Mouse (Mus musculus) liver, embryonic 11.5 days (tissue): ENCODE measurements around the gene Cad. TPM values are rescaled to one million over a fixed set of nuclear protein-coding genes. Genes with fewer than 3 reads are reported as not detected.
"Not testable (repeated sequence)": the region's sequence is repeated elsewhere in the genome, so short reads cannot be mapped to it uniquely, and the experiment has no call there.

Experiments
- ATAC-seq: fragments of 200-750 bp; cut with Nextera tagmentation; replicated peaks from 2 replicates; pipeline ENCODE4 v1.8.0; 2017; ENCODE audit warnings: moderate number of reproducible peaks, mild to moderate bottlenecking, moderate TSS enrichment, moderate library complexity; ENCODE audit not compliant: low FRiP score
- DNase-seq: peaks from one replicate; pipeline ENCODE4 v3.0.0-alpha.2; 2017; ENCODE audit warnings: low spot score
- H3K27ac ChIP-seq: fragments of 300-500 bp; sonication (generic); 2 replicates; pipeline ENCODE4 v1.5.1; 2014; ENCODE audit warnings: mild to moderate bottlenecking, low read depth, low read length, control low read depth
- H3K27me3 ChIP-seq: fragments of 300-500 bp; sonication (generic); replicated peaks from 2 replicates; pipeline ENCODE4 v1.6.1; 2014; ENCODE audit warnings: low read length, mixed read lengths; ENCODE audit not compliant: control insufficient read depth, insufficient read depth
- H3K36me3 ChIP-seq: fragments of 300-500 bp; sonication (generic); 2 replicates; pipeline ENCODE4 v1.6.1; 2014; ENCODE audit warnings: mild to moderate bottlenecking, low read length, moderate library complexity, mixed read lengths; ENCODE audit not compliant: control insufficient read depth, insufficient read depth
- H3K4me1 ChIP-seq: fragments of 300-500 bp; sonication (generic); replicated peaks from 2 replicates; pipeline ENCODE4 v1.6.1; 2014; ENCODE audit warnings: low read length, mixed read lengths; ENCODE audit not compliant: control insufficient read depth, insufficient read depth
- H3K4me2 ChIP-seq: fragments of 300-500 bp; sonication (generic); 2 replicates; pipeline ENCODE4 v1.6.1; 2014; ENCODE audit warnings: mild to moderate bottlenecking, control low read depth, moderate library complexity
- H3K4me3 ChIP-seq: fragments of 300-500 bp; sonication (generic); 2 replicates; pipeline ENCODE4 v1.5.1; 2014; ENCODE audit warnings: low read depth, low read length, control low read depth
- H3K9ac ChIP-seq: fragments of 300-500 bp; sonication (generic); 2 replicates; pipeline ENCODE4 v1.6.1; 2014; ENCODE audit warnings: low read depth, low read length, control low read depth
- H3K9me3 ChIP-seq: fragments of 300-500 bp; sonication (generic); 2 replicates; pipeline ENCODE4 v1.6.1; 2016; ENCODE audit warnings: low read length, inconsistent platforms, mixed read lengths; ENCODE audit not compliant: control insufficient read depth
- WGBS: fragments of 180-500 bp; shearing (Covaris S2); extraction: QIAGEN DNeasy Blood & Tissue Kit; methylation state at CpG from one replicate; pipeline ENCODE4 v1.1.7; 2014; 5-methylcytosine and 5-hydroxymethylcytosine counted together
- polyA plus RNA-seq: library from polyadenylated mRNA; unstranded; fragments of >200 nt; fragmentation: Nextera tagmentation; extraction: Ambion mirVana; gene quantifications from 2 replicates; pipeline ENCODE4 v1.2.1, GENCODE M21; 2014

The Cad gene
- polyA plus RNA-seq = 65.0 and 66.0 TPM in 2 replicates

- H3K9ac ChIP-seq = peak within 1 kb of the TSS; percentile 66
- peaks cover 11% of the 10 kb centered on the region for H3K36me3 ChIP-seq
- peaks cover 5% of the 10 kb centered on the region for H3K4me1 ChIP-seq
- DNase-seq (peak; percentile 96), ATAC-seq (peak; percentile 97)
- WGBS = 2% methylated on average over 64 of the region's 64 CpGs
- peak within 1 kb of the TSS; percentile 71 for H3K4me2 ChIP-seq
- no peaks in the 10 kb centered on the region for H3K27me3 ChIP-seq
- peak within 1 kb of the TSS; percentile 68 for H3K27ac ChIP-seq
- peak within 1 kb of the TSS; percentile 69 for H3K4me3 ChIP-seq
- no peaks in the 10 kb centered on the region for H3K9me3 ChIP-seq
Observed at GRCm38 (mm10) chr5:31054261-31055215, at the start of gene Cad. Gene Cad (plus strand): TSS chr5:31054780.

- Histone ChIP-seq H3K4me1 (no peaks in the 10 kb centered on the region), H3K36me3 (no peaks in the 10 kb centered on the region), H3K9ac (no peak overlapping the region), H3K27me3 (no peaks in the 10 kb centered on the region), H3K27ac (no peak overlapping the region), H3K4me2 (no peak overlapping the region), H3K4me3 (no peak overlapping the region), H3K9me3 (no peaks in the 10 kb centered on the region)
- DNase-seq = no peak
- WGBS = 64% methylated on average over 3 of the region's 3 CpGs
- ATAC-seq = no peak
Observed at GRCm38 (mm10) chr5:31012737-31013136, 41.8 kb upstream of the Cad start.

- Histone ChIP-seq H3K27me3 (no peaks in the 10 kb centered on the region), H3K36me3 (no peaks in the 10 kb centered on the region), H3K9me3 (no peaks in the 10 kb centered on the region), H3K27ac (no peak overlapping the region), H3K4me3 (no peak overlapping the region), H3K9ac (no peak overlapping the region), H3K4me2 (no peak overlapping the region), H3K4me1 (no peaks in the 10 kb centered on the region)
- ATAC-seq = no peak
- no peak for DNase-seq
- WGBS = 57% methylated on average over 2 of the region's 2 CpGs
Observed at GRCm38 (mm10) chr5:31015913-31016312, 38.7 kb upstream of the Cad start.

- H3K27me3 ChIP-seq, ATAC-seq, H3K4me3 ChIP-seq, H3K27ac ChIP-seq, H3K9me3 ChIP-seq, H3K4me1 ChIP-seq, H3K9ac ChIP-seq, H3K4me2 ChIP-seq, DNase-seq, H3K36me3 ChIP-seq: not testable (repeated sequence)
- 79% methylated on average over 4 of the region's 5 CpGs for WGBS
Observed at GRCm38 (mm10) chr5:31021790-31022189, 32.8 kb upstream of the Cad start.

GRCm38 (mm10) chr5:31022690-31023089 lies 31.9 kb upstream of the Cad start:
- Histone ChIP-seq H3K4me2 (no peak overlapping the region), H3K9me3 (no peaks in the 10 kb centered on the region), H3K9ac (no peak overlapping the region), H3K36me3 (no peaks in the 10 kb centered on the region), H3K27ac (no peak overlapping the region), H3K27me3 (no peaks in the 10 kb centered on the region), H3K4me1 (no peaks in the 10 kb centered on the region), H3K4me3 (no peak overlapping the region)
- 65% methylated on average over 1 of the region's 1 CpGs for WGBS
- no peak for DNase-seq
- no peak for ATAC-seq

- DNase-seq (no peak), ATAC-seq (no peak)
- no peak overlapping the region for H3K27ac ChIP-seq
Observed at GRCm38 (mm10) chr5:31023254-31023653, 31.3 kb upstream of the Cad start.

GRCm38 (mm10) chr5:31024641-31025040 lies 29.9 kb upstream of the Cad start:
- Histone ChIP-seq H3K4me1 (no peaks in the 10 kb centered on the region), H3K27ac (no peak overlapping the region), H3K27me3 (no peaks in the 10 kb centered on the region), H3K4me3 (no peak overlapping the region), H3K9me3 (no peaks in the 10 kb centered on the region), H3K9ac (no peak overlapping the region), H3K4me2 (no peak overlapping the region), H3K36me3 (no peaks in the 10 kb centered on the region)
- no peak for DNase-seq
- ATAC-seq = no peak

More at GRCm38 (mm10) chr5:31023254-31023653, 31.3 kb upstream of the Cad start:
- 40% methylated on average over 3 of the region's 4 CpGs for WGBS
- no peak overlapping the region for H3K4me2 ChIP-seq
- H3K9me3 ChIP-seq = no peaks in the 10 kb centered on the region
- no peaks in the 10 kb centered on the region for H3K36me3 ChIP-seq
- no peaks in the 10 kb centered on the region for H3K4me1 ChIP-seq
- no peak overlapping the region for H3K9ac ChIP-seq
- H3K27me3 ChIP-seq = no peaks in the 10 kb centered on the region
- H3K4me3 ChIP-seq = no peak overlapping the region

- DNase-seq (no peak), ATAC-seq (no peak)
- H3K36me3 ChIP-seq = no peaks in the 10 kb centered on the region
- H3K4me3 ChIP-seq = no peak overlapping the region
- no peaks in the 10 kb centered on the region for H3K9me3 ChIP-seq
- no peak overlapping the region for H3K27ac ChIP-seq
- H3K4me2 ChIP-seq = no peak overlapping the region
- H3K27me3 ChIP-seq = no peaks in the 10 kb centered on the region
- no peak overlapping the region for H3K9ac ChIP-seq
- 60% methylated on average over 4 of the region's 4 CpGs for WGBS
- no peaks in the 10 kb centered on the region for H3K4me1 ChIP-seq
Observed at GRCm38 (mm10) chr5:31030926-31031325, 23.7 kb upstream of the Cad start.

GRCm38 (mm10) chr5:31031508-31031907 lies 23.1 kb upstream of the Cad start:
- 86% methylated on average over 8 of the region's 8 CpGs for WGBS
- H3K27ac ChIP-seq = no peak overlapping the region
- H3K9ac ChIP-seq = no peak overlapping the region
- DNase-seq (no peak), ATAC-seq (no peak)
- no peaks in the 10 kb centered on the region for H3K4me1 ChIP-seq
- no peak overlapping the region for H3K4me3 ChIP-seq
- no peaks in the 10 kb centered on the region for H3K9me3 ChIP-seq
- H3K27me3 ChIP-seq = no peaks in the 10 kb centered on the region
- H3K4me2 ChIP-seq = no peak overlapping the region
- no peaks in the 10 kb centered on the region for H3K36me3 ChIP-seq
